Mouse (Mus musculus) megakaryocyte, embryonic 14.5 days (primary cell): ENCODE measurements around the gene Trim33.

Experiments used
- FLI1 ChIP-seq: IDR thresholded peaks from 2 replicates; pipeline ENCODE4 v1.6.1; 2012; ENCODE audit warnings: low read length, inconsistent platforms, mixed read lengths
- GATA1 ChIP-seq: IDR thresholded peaks from 3 replicates; pipeline ENCODE4 v1.6.1; 2012; ENCODE audit warnings: mixed read lengths, low read length, inconsistent platforms, borderline replicate concordance

GRCm38 (mm10) chr3:103367176-103367970, 88.3 kb downstream of the Trim33 start:
- TF ChIP-seq GATA1 (no peak), FLI1 (no peak)
